Mouse (Mus musculus) hindbrain, embryonic 14.5 days (tissue): ENCODE results near the gene Gm9945. TPM values are rescaled to one million over a fixed set of nuclear protein-coding genes. Genes with fewer than 3 reads are reported as not detected.

Experiments used
- ATAC-seq: fragments of 200-750 bp; cut with Nextera tagmentation; 2 replicates; pipeline ENCODE4 v1.8.0; 2017; ENCODE audit warnings: moderate number of reproducible peaks, mild to moderate bottlenecking, moderate TSS enrichment, moderate library complexity; ENCODE audit not compliant: low FRiP score
- DNase-seq: peaks from one replicate; pipeline ENCODE4 v3.0.0-alpha.2; 2015; ENCODE audit warnings: low spot score
- H3K27ac ChIP-seq: fragments of 300-500 bp; sonication (generic); 2 replicates; pipeline ENCODE4 v1.5.1; 2014; ENCODE audit warnings: mild to moderate bottlenecking, moderate library complexity
- H3K27me3 ChIP-seq: fragments of 300-500 bp; sonication (generic); 2 replicates; pipeline ENCODE4 v1.6.1; 2014; ENCODE audit warnings: mild to moderate bottlenecking, low read length, mixed read lengths; ENCODE audit not compliant: control insufficient read depth, insufficient read depth
- H3K36me3 ChIP-seq: fragments of 300-500 bp; sonication (generic); replicated peaks from 2 replicates; pipeline ENCODE4 v1.6.1; 2014; ENCODE audit not compliant: control insufficient read depth, insufficient read depth
- H3K4me1 ChIP-seq: fragments of 300-500 bp; sonication (generic); replicated peaks from 2 replicates; pipeline ENCODE4 v1.6.1; 2014; ENCODE audit warnings: antibody characterized with exemption, low read length, mixed read lengths; ENCODE audit not compliant: control insufficient read depth, insufficient read depth
- H3K4me2 ChIP-seq: fragments of 300-500 bp; sonication (generic); replicated peaks from 2 replicates; pipeline ENCODE4 v1.6.1; 2014; ENCODE audit warnings: mild to moderate bottlenecking, moderate library complexity
- H3K4me3 ChIP-seq: fragments of 300-500 bp; sonication (generic); replicated peaks from 2 replicates; pipeline ENCODE4 v1.5.1; 2014; ENCODE audit warnings: mild to moderate bottlenecking, low read length
- H3K9ac ChIP-seq: fragments of 300-500 bp; sonication (generic); 2 replicates; pipeline ENCODE4 v1.6.1; 2014
- H3K9me3 ChIP-seq: fragments of 300-500 bp; sonication (generic); 2 replicates; pipeline ENCODE4 v1.6.1; 2016; ENCODE audit warnings: low read length; ENCODE audit not compliant: control insufficient read depth
- WGBS: fragments of 180-500 bp; shearing (Covaris S2); extraction: QIAGEN DNeasy Blood & Tissue Kit; methylation state at CpG from one replicate; pipeline ENCODE4 v1.1.7; 2014; 5-methylcytosine and 5-hydroxymethylcytosine counted together
- polyA plus RNA-seq: library from polyadenylated mRNA; unstranded; fragments of >200 nt; fragmentation: Nextera tagmentation; extraction: Ambion mirVana; gene quantifications from 2 replicates; pipeline ENCODE4 v1.2.1, GENCODE M21; 2014

Gm9945 gene
- polyA plus RNA-seq, 1 experiment from 2014 or later = 0.36 TPM

DNA sequence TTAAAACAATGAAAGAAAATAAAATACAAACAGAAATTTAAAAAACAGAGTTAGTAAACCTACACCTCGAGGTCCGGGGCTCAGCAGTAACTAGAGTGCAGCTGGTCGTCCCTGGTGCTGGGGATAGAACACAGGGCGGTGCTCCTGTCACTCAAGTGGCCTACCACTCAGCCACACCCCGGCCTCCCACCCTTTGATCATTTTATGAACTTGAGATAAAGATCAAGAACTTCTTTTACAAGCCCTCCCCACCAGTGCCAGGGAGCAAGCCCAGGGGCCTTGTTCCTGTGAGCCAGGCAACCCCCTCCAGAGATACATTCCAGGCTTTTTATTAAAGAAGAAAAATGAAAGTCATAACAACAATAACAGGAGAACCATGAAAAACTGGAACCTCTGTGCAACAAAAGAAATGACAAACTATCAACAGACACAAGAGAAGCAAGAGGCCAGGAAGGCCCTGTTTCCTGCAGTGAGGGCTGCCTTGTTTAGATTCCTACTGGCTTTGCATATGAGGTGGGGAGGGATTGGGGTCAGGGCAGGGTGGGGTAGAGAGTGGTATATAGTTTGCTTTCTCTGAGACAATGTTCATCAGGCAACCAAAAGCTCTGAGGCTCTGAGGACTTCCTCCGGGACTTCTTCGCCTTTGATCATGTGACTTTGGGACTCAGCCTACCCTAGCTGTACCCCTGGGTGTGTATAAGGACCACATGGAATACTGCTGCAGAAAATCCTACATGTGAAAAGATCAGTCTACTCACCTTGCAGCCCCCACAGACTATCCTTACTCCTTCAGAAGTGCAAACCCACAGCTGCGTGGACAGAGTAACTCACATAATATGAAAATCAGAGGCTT, 37.0 kb downstream of the Gm9945 start:
- 42% methylated on average over 8 of the region's 8 CpGs for WGBS
- no peak for ATAC-seq
- peaks cover 14% of the 10 kb centered on the region for H3K27me3 ChIP-seq

DNA sequence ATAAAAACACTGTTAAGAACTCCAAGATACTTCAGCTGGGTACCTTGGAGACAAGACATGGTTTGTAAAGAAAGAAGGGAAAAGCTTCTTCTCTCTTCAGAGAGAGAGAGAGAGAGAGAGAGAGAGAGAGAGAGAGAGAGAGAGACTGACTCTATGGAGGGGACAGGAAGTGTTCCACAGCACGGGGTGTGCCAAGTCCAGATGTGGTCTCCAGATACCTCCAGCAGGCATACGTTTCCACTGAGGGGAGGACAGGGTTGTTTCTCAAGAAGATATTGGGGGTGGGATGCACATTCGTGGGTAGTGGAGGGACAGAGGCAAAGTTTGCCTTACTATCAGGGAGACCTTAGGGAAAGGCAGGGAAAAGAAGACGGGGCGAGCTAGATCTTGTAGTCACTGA, 38.8 kb downstream of the Gm9945 start:
- H3K27me3 ChIP-seq = peaks cover 14% of the 10 kb centered on the region
- no peak overlapping the region for H3K27ac ChIP-seq
- peaks cover 11% of the 10 kb centered on the region for H3K4me1 ChIP-seq
- H3K36me3 ChIP-seq = no peaks in the 10 kb centered on the region
- no peak for DNase-seq
- no peak overlapping the region for H3K9ac ChIP-seq
- peak overlapping the region; percentile 57; the same call in 1 of the 2 replicates for H3K4me2 ChIP-seq
- no peaks in the 10 kb centered on the region for H3K9me3 ChIP-seq
- H3K4me3 ChIP-seq = 0 out of 2 replicates have a peak overlapping the region, but pooled peaks have one; percentile 78
- no peak for ATAC-seq
- WGBS = 49% methylated on average over 5 of the region's 5 CpGs

More for the DNA sequence above, 37.0 kb downstream of the Gm9945 start:
- no peak overlapping the region for H3K4me2 ChIP-seq
- H3K9me3 ChIP-seq = no peaks in the 10 kb centered on the region
- no peak for DNase-seq
- peaks cover 11% of the 10 kb centered on the region for H3K4me1 ChIP-seq
- H3K27ac ChIP-seq = no peak overlapping the region
- no peak overlapping the region for H3K9ac ChIP-seq
- no peaks in the 10 kb centered on the region for H3K36me3 ChIP-seq
- H3K4me3 ChIP-seq = no peak overlapping the region

DNA sequence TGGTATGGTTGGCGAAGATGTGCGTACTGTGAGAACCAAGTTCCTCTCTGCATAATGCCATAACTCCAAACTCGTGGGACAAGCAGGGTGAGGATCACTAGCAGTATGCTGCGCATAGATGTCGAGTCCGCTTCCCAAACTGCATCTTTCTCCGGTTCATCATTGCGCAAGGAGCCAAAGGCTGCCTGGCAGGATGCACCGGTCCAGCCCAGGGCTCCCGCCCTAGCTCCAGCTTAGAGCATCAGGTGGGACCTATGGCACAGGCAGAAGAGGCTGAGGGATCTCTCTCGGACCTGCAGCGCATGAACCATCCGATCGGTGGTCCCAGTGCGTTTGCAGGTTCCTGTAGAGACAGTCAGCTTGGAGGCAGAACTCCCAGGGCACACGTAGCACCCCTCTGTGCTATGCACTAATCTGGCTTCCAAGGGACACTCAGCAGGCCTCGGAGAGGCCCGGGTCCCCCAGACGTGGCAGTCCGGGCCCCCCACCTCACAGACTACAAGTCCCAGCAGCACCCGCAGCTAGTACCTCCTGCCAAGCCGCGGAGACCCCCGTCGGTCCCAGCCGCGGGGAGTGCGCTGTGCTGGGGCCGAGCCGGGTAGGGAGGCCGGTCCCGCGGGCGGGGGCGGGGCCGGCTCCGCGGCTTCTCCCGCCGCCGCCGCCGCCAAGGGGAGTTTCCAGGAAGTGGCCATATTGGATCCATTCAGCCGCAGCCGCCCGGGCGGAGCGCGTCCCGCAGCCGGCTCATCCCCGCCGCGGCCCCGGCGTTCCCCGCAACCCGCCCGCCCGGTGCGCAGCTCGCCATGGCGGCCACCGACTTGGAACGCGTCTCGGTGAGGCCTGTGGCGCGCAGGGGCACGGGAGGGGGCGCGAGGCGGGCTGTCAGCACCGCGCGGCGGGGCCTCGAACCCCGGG, 39.5 kb downstream of the Gm9945 start, which contains the start of gene Sept8:
TSS of gene Sept8 (plus strand) at position 51 of the 915 bp plus-strand sequence.
- Histone ChIP-seq H3K4me1 (peaks cover 11% of the 10 kb centered on the region), H3K4me2 (peak within 1 kb of the TSS; percentile 57), H3K4me3 (peak within 1 kb of the TSS; percentile 78), H3K27me3 (peaks cover 14% of the 10 kb centered on the region), H3K27ac (peak within 1 kb of the TSS; percentile 48), H3K9me3 (no peaks in the 10 kb centered on the region), H3K36me3 (no peaks in the 10 kb centered on the region), H3K9ac (peak within 1 kb of the TSS; percentile 91)
- 4% methylated on average over 74 of the region's 79 CpGs for WGBS
- DNase-seq (peak; percentile 52), ATAC-seq (peak; percentile 87)

DNA sequence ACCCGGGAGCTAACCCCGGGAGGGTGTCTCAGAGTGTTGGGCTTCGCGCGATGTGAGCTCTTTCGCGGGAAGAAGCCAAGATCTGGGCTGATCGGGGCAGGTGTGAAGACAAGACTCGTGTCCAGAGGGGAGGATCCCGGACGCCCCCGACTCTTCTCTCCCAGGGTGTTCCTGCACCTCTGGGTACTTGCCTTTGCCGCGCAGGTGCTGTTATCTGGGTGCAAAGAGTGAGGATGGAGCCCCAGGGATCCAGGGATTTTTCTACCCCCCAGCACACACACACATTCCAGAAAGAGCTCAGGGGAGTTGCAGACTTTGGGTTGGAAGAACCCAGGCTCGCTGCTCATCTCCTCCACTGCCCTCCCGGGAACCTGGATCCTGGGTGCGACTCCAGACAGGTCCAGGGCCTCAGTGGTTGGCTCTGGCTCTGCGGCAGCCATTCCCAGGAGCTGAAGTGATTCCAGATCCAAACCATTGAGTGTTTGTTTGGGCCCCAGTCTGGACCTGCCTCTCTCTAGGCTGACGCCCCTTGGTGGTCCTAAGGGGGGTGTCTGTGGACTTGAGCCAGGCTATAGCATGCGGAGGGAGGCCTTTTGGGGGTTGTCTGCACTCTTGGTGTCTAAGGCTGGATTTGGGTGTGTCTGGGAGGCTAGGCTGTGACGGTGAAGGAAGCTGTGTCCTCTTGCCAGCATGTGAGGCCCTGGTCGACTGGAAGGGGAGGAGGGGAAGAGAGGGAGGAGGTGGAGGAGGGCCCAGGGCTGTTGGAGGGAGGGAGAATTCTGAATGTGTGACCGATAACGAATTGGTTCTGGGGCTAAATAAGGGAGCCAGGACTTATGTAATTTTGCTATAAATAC, 40.4 kb downstream of the Gm9945 start:
- no peaks in the 10 kb centered on the region for H3K36me3 ChIP-seq
- WGBS = 3% methylated on average over 24 of the region's 24 CpGs
- H3K9me3 ChIP-seq = no peaks in the 10 kb centered on the region
- no peak; the same call in none of the 2 replicates for ATAC-seq
- peaks cover 10% of the 10 kb centered on the region for H3K27me3 ChIP-seq
- peak overlapping the region; percentile 91 for H3K9ac ChIP-seq
- peak overlapping the region; percentile 78 for H3K4me3 ChIP-seq
- H3K4me2 ChIP-seq = peak overlapping the region; percentile 57
- H3K4me1 ChIP-seq = peaks cover 11% of the 10 kb centered on the region
- DNase-seq = peak; percentile 30
- H3K27ac ChIP-seq = peak overlapping the region; percentile 48

DNA sequence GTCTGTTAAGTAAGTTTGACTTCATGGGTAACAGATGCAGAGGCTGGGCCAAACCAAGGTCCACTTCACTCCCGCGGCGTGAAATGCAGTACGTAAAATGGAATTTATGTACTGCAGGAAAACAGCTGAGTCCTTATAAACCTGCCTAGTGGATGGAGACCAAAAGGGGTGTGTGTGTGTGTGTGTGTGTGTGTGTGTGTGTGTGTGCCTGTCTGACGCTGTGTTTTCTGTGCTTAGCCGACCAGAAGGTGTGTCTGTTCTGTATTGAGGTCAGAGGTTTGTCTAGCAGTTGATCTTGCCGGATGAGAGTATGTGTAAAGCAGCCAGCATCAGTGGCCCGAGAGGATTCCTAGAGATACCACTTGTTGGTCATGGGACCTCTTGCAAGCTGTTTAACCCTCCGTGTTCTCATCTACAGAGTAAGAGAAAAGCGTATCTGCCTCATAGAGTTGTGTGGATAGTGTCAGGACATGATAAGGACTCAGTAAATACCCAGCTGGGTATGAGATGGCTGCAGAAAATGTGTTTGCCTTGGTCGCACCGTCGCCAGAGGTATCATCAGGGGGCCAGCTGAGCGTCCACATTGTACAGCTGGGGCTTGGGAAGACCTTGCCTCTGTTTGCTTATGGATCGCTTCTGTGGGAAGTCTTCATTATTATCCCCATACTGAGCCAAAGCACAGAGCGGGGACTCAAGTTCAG, 41.3 kb downstream of the Gm9945 start:
- H3K9ac ChIP-seq = peak overlapping the region; percentile 91

DNA sequence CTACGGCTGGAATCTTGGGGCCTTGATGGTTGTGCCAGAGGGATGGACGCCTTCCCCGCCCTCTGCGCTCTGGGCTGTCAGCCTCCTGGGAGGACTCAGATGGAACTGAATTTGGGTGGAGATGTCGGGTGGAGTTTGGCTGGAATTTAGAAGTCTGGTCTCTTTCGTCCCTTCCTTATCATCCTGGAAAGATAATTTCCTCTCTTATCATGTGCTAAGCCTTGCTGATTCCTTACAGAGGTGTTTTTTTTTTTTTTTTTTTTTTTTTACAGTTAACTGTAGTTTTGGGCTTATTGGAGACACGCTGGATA, 41.8 kb downstream of the Gm9945 start:
- H3K36me3 ChIP-seq = no peaks in the 10 kb centered on the region
- H3K4me3 ChIP-seq = no peak overlapping the region
- H3K9me3 ChIP-seq = no peaks in the 10 kb centered on the region
- peaks cover 11% of the 10 kb centered on the region for H3K4me1 ChIP-seq
- no peak overlapping the region for H3K9ac ChIP-seq
- H3K27ac ChIP-seq = no peak overlapping the region
- 90% methylated on average over 7 of the region's 7 CpGs for WGBS
- H3K27me3 ChIP-seq = peaks cover 9% of the 10 kb centered on the region; the same call in 1 of the 2 replicates
- ATAC-seq (no peak), DNase-seq (no peak)
- peak overlapping the region; percentile 57; the same call in 1 of the 2 replicates for H3K4me2 ChIP-seq

More for the DNA sequence above, 41.3 kb downstream of the Gm9945 start:
- Histone ChIP-seq H3K4me1 (peaks cover 11% of the 10 kb centered on the region), H3K27me3 (peaks cover 9% of the 10 kb centered on the region; the same call in 1 of the 2 replicates), H3K27ac (no peak overlapping the region), H3K9me3 (no peaks in the 10 kb centered on the region), H3K4me2 (peak overlapping the region; percentile 57), H3K36me3 (no peaks in the 10 kb centered on the region), H3K4me3 (peak overlapping the region; percentile 78)
- no peak for ATAC-seq
- DNase-seq = no peak
- WGBS = 47% methylated on average over 16 of the region's 16 CpGs

DNA sequence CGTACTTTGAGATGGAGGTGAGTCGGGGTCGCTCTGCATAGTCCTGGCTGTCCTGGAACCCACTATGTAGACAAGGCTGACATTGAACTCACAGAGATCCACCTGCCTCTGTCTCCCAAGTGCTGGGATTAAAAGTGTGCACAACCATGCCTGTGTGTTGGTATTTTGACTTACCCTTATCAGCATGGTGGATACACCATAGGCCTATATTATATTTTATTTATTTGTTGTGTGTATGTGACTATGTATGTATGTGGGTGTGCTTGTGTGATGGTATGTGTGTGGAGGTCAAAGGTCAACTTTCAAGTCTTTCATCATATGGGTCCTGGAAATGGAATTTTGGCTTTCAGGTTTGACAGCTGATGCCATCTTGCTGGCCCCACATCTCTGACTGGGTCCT, 42.4 kb downstream of the Gm9945 start:
- WGBS = 94% methylated on average over 3 of the region's 3 CpGs
- H3K27me3 ChIP-seq = peaks cover 9% of the 10 kb centered on the region; the same call in 1 of the 2 replicates
- no peak for ATAC-seq

DNA sequence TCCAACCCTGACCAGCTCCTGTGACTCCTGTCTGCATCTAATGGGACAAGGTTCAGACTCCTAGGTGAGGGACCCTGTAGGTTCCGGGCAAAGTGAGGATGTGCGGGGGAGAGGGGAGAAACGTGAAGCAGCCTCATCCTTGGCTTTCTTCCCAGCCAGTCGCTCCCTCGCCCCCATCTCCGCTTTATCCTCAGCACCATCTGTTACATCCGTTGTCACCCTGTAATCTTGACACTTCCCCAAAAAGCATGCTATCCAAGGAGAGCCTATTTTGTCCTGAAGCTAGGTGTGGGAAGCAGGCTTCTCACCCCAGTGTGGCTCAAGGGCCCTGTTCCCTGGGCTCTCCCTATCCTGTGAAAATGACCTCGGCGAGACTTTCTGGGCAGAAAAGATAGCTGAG, 43.0 kb downstream of the Gm9945 start:
- Histone ChIP-seq H3K27ac (no peak overlapping the region), H3K27me3 (peaks cover 8% of the 10 kb centered on the region; the same call in 1 of the 2 replicates), H3K4me2 (no peak overlapping the region), H3K4me3 (no peak overlapping the region), H3K9me3 (no peaks in the 10 kb centered on the region), H3K4me1 (peaks cover 11% of the 10 kb centered on the region), H3K36me3 (no peaks in the 10 kb centered on the region), H3K9ac (no peak overlapping the region)
- DNase-seq = no peak
- 68% methylated on average over 9 of the region's 9 CpGs for WGBS
- no peak for ATAC-seq

More for the DNA sequence above, 42.4 kb downstream of the Gm9945 start:
- Histone ChIP-seq H3K9me3 (no peaks in the 10 kb centered on the region), H3K4me3 (no peak overlapping the region), H3K4me2 (no peak overlapping the region), H3K9ac (no peak overlapping the region), H3K36me3 (no peaks in the 10 kb centered on the region), H3K4me1 (peaks cover 11% of the 10 kb centered on the region), H3K27ac (no peak overlapping the region)
- DNase-seq = no peak
